Mouse (Mus musculus): ENCODE results near the gene Kif1b.

- TF ChIP-seq EP300 (IDR thresholded peaks at IDR 0.05) (no peak), CTCF (IDR thresholded peaks at IDR 0.05) (no peak)
Observed at GRCm38 (mm10) chr4:149311996-149312395, 4.5 kb upstream of the Kif1b start.
